Mouse (Mus musculus) bone marrow macrophage, adult 2 months (primary cell): Measurements from ENCODE around the gene Ctrc. TPM values are rescaled to one million over a fixed set of nuclear protein-coding genes. Genes with fewer than 3 reads are reported as not detected.

Experiments
- H3K27ac ChIP-seq: 2 replicates; pipeline ENCODE4 v1.5.1; 2012; ENCODE audit warnings: low read depth, low read length; ENCODE audit not compliant: insufficient read depth
- H3K4me1 ChIP-seq: 2 replicates; pipeline ENCODE4 v1.6.1; 2012; ENCODE audit warnings: low read length; ENCODE audit not compliant: control insufficient read depth, insufficient read depth
- H3K4me3 ChIP-seq: 2 replicates; pipeline ENCODE4 v1.5.1; 2012; ENCODE audit warnings: mild to moderate bottlenecking, low read length, moderate library complexity; ENCODE audit not compliant: insufficient read depth
- CTCF ChIP-seq: IDR thresholded peaks from 2 replicates; pipeline ENCODE4 v1.5.1; 2012; ENCODE audit warnings: low read depth, mild to moderate bottlenecking, low read length, moderate library complexity
- POLR2A ChIP-seq: IDR thresholded peaks from 2 replicates; pipeline ENCODE4 v1.6.1; 2012; ENCODE audit warnings: mild to moderate bottlenecking, low read depth, low read length, borderline replicate concordance
- polyA plus RNA-seq: library from polyadenylated mRNA; stranded (reverse); fragments of >200 nt; gene quantifications from 2 replicates; pipeline ENCODE4 v1.2.4, GENCODE M21; 2012; ENCODE audit not compliant: missing spikeins, insufficient read depth, insufficient read length

Gene Ctrc
- polyA plus RNA-seq, 1 experiment = not detected

- TF ChIP-seq CTCF (no peak), POLR2A (no peak)
Measured at GRCm38 (mm10) chr4:141859351-141859750, 13.2 kb upstream of the Ctrc start.

GRCm38 (mm10) chr4:141858501-141858900, 12.3 kb upstream of the Ctrc start:
- peak overlapping the region; percentile 39 for H3K27ac ChIP-seq
- no peak overlapping the region for H3K4me3 ChIP-seq
- no peak for TF ChIP-seq POLR2A
- no peak for TF ChIP-seq CTCF
- H3K4me1 ChIP-seq = peaks cover 19% of the 10 kb centered on the region

More at GRCm38 (mm10) chr4:141859351-141859750, 13.2 kb upstream of the Ctrc start:
- H3K27ac ChIP-seq = no peak overlapping the region
- no peak overlapping the region for H3K4me3 ChIP-seq
- peaks cover 19% of the 10 kb centered on the region for H3K4me1 ChIP-seq

- Histone ChIP-seq H3K4me3 (no peak overlapping the region), H3K4me1 (peaks cover 18% of the 10 kb centered on the region), H3K27ac (no peak overlapping the region)
- TF ChIP-seq POLR2A (no peak), CTCF (peak; percentile 97)
Measured at GRCm38 (mm10) chr4:141857422-141857930, 11.3 kb upstream of the Ctrc start.

GRCm38 (mm10) chr4:141853437-141853836, 7.3 kb upstream of the Ctrc start:
- Histone ChIP-seq H3K4me3 (no peak overlapping the region), H3K4me1 (peaks cover 8% of the 10 kb centered on the region), H3K27ac (no peak overlapping the region)
- TF ChIP-seq POLR2A (no peak), CTCF (peak; percentile 46; the same call in 1 of the 2 replicates)

GRCm38 (mm10) chr4:141834536-141835095, 11.5 kb downstream of the Ctrc start:
- Histone ChIP-seq H3K4me3 (no peak overlapping the region), H3K4me1 (peaks cover 12% of the 10 kb centered on the region), H3K27ac (no peak overlapping the region)
- TF ChIP-seq POLR2A = no peak

- TF ChIP-seq CTCF (no peak), POLR2A (no peak)
- Histone ChIP-seq H3K4me3 (no peak overlapping the region), H3K4me1 (peaks cover 12% of the 10 kb centered on the region), H3K27ac (no peak overlapping the region)
Measured at GRCm38 (mm10) chr4:141833911-141834310, 12.2 kb downstream of the Ctrc start.

GRCm38 (mm10) chr4:141831361-141831760, 14.8 kb downstream of the Ctrc start:
- peaks cover 12% of the 10 kb centered on the region for H3K4me1 ChIP-seq
- H3K4me3 ChIP-seq = no peak overlapping the region
- H3K27ac ChIP-seq = no peak overlapping the region
- no peak for TF ChIP-seq POLR2A
- TF ChIP-seq CTCF = no peak

- TF ChIP-seq POLR2A (no peak), CTCF (no peak)
- H3K27ac ChIP-seq = no peak overlapping the region
- no peak overlapping the region for H3K4me3 ChIP-seq
- H3K4me1 ChIP-seq = peaks cover 12% of the 10 kb centered on the region
Measured at GRCm38 (mm10) chr4:141830381-141830780, 15.8 kb downstream of the Ctrc start.

- no peak overlapping the region for H3K27ac ChIP-seq
- no peaks in the 10 kb centered on the region; the same call in 1 of the 2 replicates for H3K4me1 ChIP-seq
- TF ChIP-seq POLR2A (no peak), CTCF (no peak)
- H3K4me3 ChIP-seq = no peak overlapping the region
Measured at GRCm38 (mm10) chr4:141828177-141828576, 18.0 kb downstream of the Ctrc start.

- no peak overlapping the region for H3K4me3 ChIP-seq
- no peak for TF ChIP-seq POLR2A
- TF ChIP-seq CTCF = no peak
Measured at GRCm38 (mm10) chr4:141827401-141827800, 18.8 kb downstream of the Ctrc start.

More at GRCm38 (mm10) chr4:141827401-141827800, 18.8 kb downstream of the Ctrc start:
- Histone ChIP-seq H3K27ac (no peak overlapping the region), H3K4me1 (peaks cover 3% of the 10 kb centered on the region)
